Mouse (Mus musculus) hematopoietic stem cell, adult 5-6 weeks (primary cell): ENCODE measurements around the gene Wfikkn1. TPM values are rescaled to one million over a fixed set of nuclear protein-coding genes. Genes with fewer than 3 reads are reported as not detected.

Experiments
- ATAC-seq, 2 experiments: fragments of 125-278 bp in 1 of 2; replicated peaks in 1 of 2; 2 replicates each; pipeline ENCODE4 v1.8.0; 2016 to 2017; ENCODE audit warnings: inconsistent platforms in 2 of 2, mild to moderate bottlenecking in 2 of 2, moderate number of reproducible peaks in 2 of 2, low read depth in 1 of 2, moderate TSS enrichment in 1 of 2; ENCODE audit not compliant: low FRiP score in 2 of 2, poor library complexity in 2 of 2, severe bottlenecking in 2 of 2, insufficient read depth in 1 of 2, low TSS enrichment in 1 of 2
- total RNA-seq: library from RNA; stranded (forward); fragments of 172-1452, 232-1000 nt; gene quantifications from 2 replicates; pipeline ENCODE4 v1.2.3, GENCODE M21; 2017

Wfikkn1 gene
- total RNA-seq, 1 experiment from 2014 or later: 0.79 TPM

DNA sequence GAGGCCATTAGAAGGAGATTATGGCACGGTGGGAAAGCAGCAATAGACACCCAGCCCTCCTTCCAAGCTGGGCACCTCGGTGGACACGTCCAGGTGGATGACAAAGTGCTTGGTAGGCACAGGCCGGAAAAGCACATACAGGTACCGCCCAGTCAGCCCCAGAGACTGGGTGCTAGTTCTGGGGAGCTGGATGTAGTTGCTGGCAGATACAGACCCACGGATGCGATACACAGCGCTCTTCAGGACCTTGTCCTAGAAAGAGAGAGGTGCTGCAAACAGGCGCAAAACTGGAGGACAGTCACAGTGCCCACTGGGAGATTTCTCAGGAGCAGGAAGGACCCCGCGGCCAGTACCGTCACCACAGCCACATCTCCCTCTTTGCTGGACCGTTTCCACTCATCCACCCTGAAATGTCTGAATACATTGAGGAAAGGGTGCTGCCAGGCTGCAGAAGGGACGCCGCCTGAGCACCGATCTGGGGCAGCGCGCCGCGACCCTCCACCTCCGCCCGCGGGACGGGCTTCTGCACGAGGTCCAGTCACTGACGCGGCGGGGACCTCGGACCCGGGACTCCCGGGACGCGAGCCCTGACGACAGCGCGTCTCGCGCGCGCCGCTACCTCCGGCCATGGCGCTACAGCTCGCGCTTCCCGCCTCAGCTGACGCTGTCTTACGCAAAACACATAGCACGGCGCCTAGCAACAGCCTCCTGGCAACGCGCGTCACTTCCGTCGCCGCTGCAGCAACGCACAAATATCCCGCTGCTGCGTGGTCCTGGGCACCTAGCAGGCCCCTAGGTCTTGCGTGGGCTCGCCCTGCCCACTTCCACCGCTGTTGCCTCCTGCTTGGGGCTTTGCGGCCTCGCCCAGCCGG lies 19.6 kb downstream of the Wfikkn1 start, which contains the start of gene Wdr90:
Gene Wdr90 (minus strand): TSS at position 670 of the 872 bp plus-strand sequence.
- ATAC-seq: peak; percentile 97

DNA sequence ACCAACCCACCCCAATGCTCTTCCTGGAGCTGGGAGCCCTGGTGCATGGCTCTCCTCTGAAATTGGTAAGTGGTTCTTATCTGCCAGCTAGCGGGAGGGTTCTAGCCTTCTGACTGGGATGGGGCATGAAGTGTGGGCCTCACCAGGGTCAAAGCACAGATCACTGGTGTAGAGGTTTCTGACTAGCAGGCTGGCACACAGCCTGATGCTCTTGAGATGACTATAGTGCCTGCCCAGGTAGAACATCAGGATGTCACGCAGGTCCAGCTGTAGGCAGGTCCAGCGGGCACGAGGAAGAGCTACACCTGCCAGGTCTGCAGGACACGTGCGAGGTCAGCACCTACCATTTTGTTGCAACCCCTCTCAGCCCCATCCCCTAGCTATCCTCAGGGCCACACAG lies 20.4 kb downstream of the Wfikkn1 start:
- no peak for ATAC-seq

DNA sequence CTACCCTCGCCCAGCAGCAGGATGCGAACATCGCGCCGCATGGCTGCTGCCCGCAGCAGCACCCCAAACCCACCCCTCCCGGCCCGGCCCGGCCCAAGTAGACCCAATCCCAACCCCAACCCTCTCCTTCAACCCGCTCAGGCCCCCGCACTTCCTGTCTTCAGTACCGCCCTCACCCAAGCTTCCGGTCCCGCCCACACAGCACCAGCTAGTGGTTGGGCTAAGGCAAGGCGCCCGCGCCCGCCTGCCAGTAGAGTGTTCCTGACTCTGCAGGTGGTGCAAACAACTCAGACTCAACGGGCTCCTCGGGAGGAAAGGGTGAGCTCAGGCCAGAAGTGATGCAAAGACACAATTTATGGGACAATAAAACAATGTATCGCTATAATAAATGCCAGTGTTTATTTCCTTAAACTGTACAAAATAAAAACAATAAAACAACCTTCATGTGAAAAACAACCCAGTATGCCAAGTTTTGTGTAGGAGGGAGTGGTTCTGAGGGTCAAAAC lies 36.2 kb downstream of the Wfikkn1 start, which contains the start of gene Rhot2:
Gene Rhot2 (minus strand): TSS at position 456 of the 506 bp plus-strand sequence.
- peak; percentile 90 to 93 for ATAC-seq

DNA sequence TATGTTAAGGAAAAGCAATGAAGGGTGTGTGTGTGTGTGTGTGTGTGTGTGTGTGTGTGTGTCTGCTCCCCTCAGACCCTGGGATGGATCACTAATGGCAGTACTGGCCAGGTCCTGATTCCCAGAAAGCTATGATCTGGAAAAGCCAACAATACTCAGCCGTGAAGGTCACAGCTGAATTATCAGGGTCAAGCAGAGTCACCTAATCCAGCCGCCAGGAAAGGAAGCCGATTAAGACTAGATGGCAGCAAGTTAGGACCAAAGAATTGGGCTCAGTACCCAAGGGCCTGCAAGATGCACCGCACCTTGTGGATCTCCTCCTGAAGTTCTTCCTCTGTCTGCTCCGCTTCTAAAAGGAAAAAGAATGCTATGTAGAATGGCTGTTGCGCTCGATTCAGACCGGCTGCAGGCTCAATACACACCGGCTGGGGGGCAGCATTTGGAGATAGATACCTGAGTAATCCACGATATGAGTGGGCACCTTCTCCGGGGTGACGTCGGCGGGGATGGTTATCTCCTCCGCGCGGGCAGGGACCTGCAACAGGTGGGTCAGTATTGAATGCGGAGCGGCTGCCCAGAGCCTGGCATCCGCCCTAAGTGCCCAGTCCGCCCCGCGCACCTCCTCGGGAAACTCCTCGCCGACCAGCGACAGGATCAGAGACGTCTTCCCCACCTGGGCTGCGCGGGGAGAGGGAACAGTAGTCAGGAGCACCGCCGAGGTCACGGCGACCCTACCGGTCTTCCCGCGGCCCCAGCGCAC lies 36.8 kb downstream of the Wfikkn1 start:
- no peak for ATAC-seq

DNA sequence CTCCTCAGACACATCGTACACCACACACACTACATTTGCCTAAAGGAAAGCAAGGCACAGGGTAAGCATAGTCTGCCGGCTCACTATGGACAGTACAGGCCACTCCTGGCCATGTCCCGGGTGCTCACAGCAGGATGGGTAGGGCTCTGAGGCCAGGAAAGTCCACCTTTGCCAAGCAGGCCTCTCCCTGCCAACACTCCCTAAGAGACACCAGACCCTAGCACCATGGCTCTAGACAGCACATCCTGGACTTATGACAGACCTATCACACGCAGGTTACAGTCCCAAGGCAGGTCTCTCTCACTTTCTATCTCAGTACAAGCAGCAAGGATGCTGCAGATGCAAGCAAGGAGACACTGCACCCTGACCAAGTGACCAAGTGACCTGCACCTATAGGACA lies 37.5 kb downstream of the Wfikkn1 start:
- no peak for ATAC-seq

DNA sequence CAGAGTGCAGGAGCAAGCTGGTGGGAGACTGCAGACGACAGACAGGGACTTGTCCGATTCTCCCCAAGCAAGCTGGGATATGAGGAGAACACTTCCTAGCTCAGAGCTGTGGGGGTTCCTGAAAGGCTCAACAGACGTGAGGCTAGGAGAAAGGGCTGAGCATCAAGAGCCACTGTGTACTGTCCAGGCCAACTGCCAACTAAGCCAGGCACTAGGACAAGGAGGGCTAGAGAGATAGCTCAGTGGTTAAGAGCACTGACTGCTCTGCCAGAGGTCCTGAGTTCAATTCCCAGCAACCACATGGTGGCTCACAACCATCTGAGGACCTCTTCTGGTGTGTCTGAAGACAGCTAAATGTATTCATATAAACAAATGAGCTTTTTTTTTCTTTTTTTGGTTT lies 38.1 kb downstream of the Wfikkn1 start:
- no peak for ATAC-seq

DNA sequence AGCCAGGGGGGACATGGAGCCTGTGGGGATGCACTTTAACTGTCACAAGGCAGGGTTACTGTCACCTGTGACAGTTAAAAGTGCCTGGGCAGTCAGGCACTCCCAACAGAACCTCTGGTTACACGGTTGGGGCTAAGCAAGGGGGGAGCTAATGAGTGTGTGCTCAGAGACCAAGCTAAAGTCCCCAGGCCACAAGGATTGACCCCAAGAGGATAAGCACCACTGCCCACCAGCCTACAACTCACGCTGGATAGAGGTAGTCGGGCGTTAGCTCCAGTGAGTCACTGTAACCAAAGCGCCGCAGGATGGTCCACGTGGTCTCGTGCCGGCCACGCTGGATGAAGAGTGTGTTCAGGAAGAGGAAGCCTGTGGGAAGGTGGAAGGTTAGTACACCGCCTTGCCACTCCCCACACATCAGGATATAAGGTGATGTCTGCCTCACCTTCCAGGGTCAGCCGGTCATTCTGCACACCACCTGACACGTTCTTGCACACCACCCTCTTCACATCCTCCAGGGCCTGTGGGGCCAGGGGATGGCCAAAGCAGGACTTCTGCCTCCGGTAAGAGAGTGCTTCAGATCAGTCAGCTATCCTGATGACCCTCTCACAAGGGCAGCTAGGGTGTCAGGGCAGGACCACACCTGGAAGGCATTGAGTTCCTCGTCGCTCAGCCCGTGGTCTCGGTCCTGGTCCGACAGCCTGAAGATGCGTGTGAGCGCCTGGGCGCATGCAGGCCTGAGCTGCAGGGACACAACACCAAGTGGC lies 39.4 kb downstream of the Wfikkn1 start, which contains the start of gene Gm20683:
Gene Gm20683 (minus strand): TSS at position 647 of the 764 bp plus-strand sequence.
- ATAC-seq: no peak

DNA sequence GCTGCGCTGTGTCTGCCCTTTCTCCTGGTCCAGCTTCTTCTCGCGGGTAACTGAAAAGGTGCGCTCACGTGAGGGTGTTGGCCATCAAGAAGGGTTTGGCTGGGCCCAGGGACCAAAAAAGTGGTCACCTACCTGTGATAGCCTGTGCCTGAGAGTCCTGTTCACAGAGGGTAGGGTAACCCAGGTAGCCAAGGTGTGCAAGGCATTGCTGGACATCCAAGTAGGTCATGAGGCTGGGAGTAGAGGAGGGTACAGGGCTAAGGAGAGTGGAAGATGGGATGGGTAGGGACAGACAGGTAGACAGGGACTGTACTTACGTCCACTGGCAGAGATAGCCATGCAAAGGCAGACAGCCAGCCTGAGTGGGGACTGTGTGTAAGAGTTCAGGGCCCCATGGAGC lies 40.1 kb downstream of the Wfikkn1 start:
- ATAC-seq: no peak

DNA sequence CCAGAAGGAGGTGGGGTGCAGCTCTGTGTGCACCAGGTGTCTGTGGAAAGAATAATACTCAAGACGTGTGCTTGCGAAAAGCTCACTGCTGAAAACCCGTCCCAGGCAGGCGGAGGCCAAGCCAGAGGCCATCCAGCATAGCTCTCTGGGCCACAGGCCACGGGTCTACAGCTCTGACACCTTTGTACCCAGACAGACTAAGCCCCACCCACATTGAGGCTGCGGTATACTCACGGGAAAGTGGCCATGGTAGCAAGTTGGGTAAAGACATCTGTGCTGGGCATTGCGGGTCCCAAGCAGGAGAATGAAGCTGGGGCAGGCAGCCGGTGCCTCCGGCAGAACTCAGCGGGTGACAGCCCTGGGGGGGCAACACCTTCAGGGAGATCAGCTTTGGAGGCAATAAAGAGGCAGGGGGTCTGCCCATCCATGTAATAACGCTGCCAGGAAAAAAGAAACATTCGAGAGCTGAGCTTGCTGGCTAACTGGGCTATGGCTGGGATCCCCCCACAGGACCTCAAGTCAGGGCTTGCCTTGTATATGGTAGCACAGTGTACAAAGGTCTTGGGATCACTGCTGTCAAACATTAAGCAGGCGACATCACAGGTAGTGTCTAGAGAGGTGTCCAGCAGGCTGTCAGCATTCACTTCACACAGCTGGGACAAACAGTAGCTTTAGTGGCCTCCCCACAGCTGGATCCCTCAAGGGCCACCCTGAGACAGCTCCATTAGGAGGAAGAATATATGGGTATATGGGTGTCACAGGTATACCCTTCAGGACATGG lies 41.0 kb downstream of the Wfikkn1 start:
- ATAC-seq: no peak

DNA sequence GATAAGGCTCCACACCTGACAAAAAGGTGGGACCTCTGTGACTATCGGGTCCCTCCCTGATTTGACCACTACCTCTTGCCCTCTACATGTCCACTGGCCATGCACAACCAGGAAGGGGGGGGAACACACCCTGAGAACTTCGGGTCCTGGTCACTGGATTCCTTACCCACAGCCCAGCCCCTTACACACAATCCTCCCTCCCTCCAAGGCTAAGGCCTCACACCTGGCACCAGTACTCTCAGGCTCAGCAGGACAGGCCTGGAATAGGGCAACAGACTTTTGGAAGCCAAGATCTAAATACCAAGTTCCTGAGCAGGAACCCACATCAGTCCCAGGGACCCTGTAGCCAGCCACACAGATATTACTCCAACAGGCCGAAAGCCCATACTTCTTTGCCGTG lies 41.8 kb downstream of the Wfikkn1 start:
- ATAC-seq: no peak

DNA sequence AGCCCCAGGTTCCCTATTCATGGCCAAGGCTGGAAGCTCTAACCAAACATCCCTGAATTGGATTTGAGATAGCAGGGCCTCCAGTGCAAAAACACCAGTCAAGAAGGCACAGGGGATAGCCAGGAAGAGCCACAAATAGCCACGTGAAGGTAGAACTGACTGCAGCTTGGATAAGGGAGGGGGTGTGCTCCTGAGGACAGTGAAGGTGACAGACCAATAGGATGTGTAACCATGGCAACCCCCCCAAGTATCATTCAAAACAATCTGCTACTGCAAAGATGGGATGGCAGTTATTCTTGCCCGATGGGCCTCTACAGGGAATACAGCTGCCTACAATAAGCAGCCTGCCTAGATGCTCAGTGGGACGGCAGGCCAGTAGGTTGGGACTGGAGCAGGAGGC lies 43.1 kb downstream of the Wfikkn1 start:
- no peak for ATAC-seq

DNA sequence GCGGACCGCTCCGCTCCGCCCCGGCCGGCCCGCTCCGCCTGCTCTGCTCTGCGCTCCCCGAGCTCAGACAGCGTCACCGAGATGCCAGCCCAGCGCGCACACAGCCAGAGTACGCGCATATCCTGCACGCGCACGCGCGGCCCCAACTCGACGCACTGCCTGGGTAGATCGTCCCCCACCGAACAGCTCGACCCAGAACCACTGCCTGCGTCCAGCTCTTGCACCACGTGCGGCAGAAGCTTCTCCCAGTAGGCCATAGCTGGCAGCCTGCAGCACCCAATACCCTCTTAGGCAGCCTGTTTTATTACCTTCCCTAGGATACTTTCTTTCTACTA lies 43.6 kb downstream of the Wfikkn1 start, which contains the start of gene Rhbdl1:
Gene Rhbdl1 (minus strand): TSS at position 220 of the 335 bp plus-strand sequence.
- ATAC-seq: no peak

DNA sequence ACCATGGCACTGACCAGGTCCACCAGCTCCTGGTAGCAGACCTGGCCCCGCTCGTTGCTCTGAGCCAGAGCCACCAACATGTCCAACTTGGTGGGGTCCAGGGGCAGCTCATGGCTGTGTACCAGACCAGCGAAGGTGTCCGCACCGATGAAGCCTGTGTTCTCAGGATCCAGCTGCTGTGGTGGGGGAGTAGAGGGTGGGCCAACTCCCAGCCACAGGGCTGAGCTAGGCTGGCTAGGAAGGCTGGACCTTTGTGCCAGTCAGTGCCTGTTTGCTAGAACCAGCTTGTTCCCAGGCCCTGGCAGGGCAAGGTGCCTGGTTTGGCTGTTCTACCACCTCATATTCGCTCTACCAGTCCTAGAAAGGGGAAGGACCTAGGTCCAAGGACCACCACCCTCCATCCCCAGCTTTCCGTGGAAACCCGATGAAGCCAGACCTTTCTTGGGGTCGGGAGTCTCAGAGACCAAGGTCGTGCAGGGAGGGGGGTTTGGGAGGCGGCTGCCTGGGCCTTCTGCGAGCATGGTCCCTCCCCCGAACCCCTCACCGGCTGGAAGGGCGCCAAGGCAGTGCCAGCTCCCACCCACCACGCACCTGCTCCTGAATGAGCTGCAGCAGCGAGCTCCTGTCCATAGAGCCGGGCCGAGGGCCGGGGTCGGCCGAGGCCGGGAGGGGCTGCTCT lies 44.1 kb downstream of the Wfikkn1 start:
- ATAC-seq: no peak

DNA sequence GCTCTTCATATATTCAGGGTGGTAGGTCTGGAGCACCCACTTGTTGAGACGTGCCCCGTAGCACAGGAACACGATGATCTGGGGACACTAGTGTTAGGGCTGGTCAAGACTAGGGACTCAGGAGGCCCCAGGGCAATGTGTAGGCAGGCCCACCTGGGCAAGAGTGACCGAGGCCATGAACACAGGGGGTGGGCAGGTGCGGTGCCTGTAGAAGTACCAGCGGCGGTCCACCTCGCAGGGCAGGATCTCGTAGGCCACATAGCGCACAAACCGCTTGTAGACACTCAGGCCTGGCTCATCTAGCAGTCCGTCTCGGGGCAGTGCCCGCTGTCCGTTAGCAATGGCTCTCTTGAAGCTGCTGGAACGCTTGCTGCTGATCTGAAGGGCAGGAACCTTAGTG lies 44.8 kb downstream of the Wfikkn1 start:
- no peak for ATAC-seq

DNA sequence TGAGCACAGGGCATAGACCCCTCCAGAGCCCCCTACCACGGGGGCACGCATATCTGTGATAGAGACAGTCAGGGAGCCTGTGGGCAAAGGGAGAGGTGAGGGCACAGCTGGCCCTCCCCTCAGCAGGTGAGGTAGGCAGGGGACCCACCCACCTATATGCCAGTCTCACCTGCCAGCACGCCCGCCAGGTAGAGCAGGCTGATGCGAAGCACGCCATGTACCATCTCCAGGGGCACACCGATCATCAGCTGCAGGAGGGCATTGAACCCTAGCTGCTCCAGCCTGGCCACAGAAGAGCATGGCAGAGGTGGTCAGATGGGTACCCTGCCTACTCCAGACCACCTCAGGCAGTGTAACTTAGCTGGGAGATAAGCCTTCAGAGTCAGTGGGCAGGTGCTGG lies 45.4 kb downstream of the Wfikkn1 start:
- no peak for ATAC-seq

DNA sequence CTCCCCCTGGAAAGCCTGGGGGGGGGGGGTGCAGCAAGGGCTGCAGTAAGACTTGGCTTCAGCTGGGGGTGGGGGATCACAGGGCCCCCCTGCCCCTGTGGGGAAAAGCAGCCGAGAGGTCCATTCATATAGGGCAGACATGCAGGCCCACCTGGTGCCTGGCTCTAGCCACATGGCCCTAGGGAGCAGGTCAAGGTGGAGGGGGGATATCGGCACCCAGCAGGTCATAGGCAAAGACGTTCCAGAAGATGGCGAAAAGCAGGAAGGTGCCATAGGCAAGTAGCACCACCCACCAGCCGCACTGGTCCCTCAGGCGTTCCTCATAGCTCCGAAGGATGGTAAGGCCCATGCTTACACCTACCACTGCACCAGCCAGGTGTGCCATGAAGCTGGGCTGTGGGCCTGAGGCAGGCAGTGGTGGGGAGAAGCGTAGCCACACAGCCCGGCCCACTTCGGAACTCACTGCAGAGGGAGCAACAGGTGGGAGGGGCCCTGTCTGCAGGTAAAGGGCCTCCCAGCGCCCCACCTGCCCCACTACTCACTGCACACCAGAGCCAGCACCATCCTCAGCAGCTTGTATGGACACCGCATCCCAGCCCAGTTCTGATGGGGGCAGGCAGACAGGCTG lies 45.9 kb downstream of the Wfikkn1 start:
- ATAC-seq: no peak
